Mouse (Mus musculus) hindbrain, embryonic 14.5 days (tissue): ENCODE results near the gene Atg4d. TPM values are rescaled to one million over a fixed set of nuclear protein-coding genes. Genes with fewer than 3 reads are reported as not detected.
"Not testable (repeated sequence)": the region's sequence is repeated elsewhere in the genome, so short reads cannot be mapped to it uniquely, and the experiment has no call there.

ENCODE experiments used
- ATAC-seq: fragments of 200-750 bp; cut with Nextera tagmentation; 2 replicates; pipeline ENCODE4 v1.8.0; 2017; ENCODE audit warnings: moderate number of reproducible peaks, mild to moderate bottlenecking, moderate TSS enrichment, moderate library complexity; ENCODE audit not compliant: low FRiP score
- DNase-seq: peaks from one replicate; pipeline ENCODE4 v3.0.0-alpha.2; 2015; ENCODE audit warnings: low spot score
- H3K27ac ChIP-seq: fragments of 300-500 bp; sonication (generic); 2 replicates; pipeline ENCODE4 v1.5.1; 2014; ENCODE audit warnings: mild to moderate bottlenecking, moderate library complexity
- H3K27me3 ChIP-seq: fragments of 300-500 bp; sonication (generic); 2 replicates; pipeline ENCODE4 v1.6.1; 2014; ENCODE audit warnings: mild to moderate bottlenecking, low read length, mixed read lengths; ENCODE audit not compliant: control insufficient read depth, insufficient read depth
- H3K36me3 ChIP-seq: fragments of 300-500 bp; sonication (generic); replicated peaks from 2 replicates; pipeline ENCODE4 v1.6.1; 2014; ENCODE audit not compliant: control insufficient read depth, insufficient read depth
- H3K4me1 ChIP-seq: fragments of 300-500 bp; sonication (generic); replicated peaks from 2 replicates; pipeline ENCODE4 v1.6.1; 2014; ENCODE audit warnings: antibody characterized with exemption, low read length, mixed read lengths; ENCODE audit not compliant: control insufficient read depth, insufficient read depth
- H3K4me2 ChIP-seq: fragments of 300-500 bp; sonication (generic); replicated peaks from 2 replicates; pipeline ENCODE4 v1.6.1; 2014; ENCODE audit warnings: mild to moderate bottlenecking, moderate library complexity
- H3K4me3 ChIP-seq: fragments of 300-500 bp; sonication (generic); replicated peaks from 2 replicates; pipeline ENCODE4 v1.5.1; 2014; ENCODE audit warnings: mild to moderate bottlenecking, low read length
- H3K9ac ChIP-seq: fragments of 300-500 bp; sonication (generic); 2 replicates; pipeline ENCODE4 v1.6.1; 2014
- H3K9me3 ChIP-seq: fragments of 300-500 bp; sonication (generic); 2 replicates; pipeline ENCODE4 v1.6.1; 2016; ENCODE audit warnings: low read length; ENCODE audit not compliant: control insufficient read depth
- WGBS: fragments of 180-500 bp; shearing (Covaris S2); extraction: QIAGEN DNeasy Blood & Tissue Kit; methylation state at CpG from one replicate; pipeline ENCODE4 v1.1.7; 2014; 5-methylcytosine and 5-hydroxymethylcytosine counted together
- polyA plus RNA-seq: library from polyadenylated mRNA; unstranded; fragments of >200 nt; fragmentation: Nextera tagmentation; extraction: Ambion mirVana; gene quantifications from 2 replicates; pipeline ENCODE4 v1.2.1, GENCODE M21; 2014

The Atg4d gene
- polyA plus RNA-seq, 1 experiment from 2014 or later = 38.1 TPM

DNA sequence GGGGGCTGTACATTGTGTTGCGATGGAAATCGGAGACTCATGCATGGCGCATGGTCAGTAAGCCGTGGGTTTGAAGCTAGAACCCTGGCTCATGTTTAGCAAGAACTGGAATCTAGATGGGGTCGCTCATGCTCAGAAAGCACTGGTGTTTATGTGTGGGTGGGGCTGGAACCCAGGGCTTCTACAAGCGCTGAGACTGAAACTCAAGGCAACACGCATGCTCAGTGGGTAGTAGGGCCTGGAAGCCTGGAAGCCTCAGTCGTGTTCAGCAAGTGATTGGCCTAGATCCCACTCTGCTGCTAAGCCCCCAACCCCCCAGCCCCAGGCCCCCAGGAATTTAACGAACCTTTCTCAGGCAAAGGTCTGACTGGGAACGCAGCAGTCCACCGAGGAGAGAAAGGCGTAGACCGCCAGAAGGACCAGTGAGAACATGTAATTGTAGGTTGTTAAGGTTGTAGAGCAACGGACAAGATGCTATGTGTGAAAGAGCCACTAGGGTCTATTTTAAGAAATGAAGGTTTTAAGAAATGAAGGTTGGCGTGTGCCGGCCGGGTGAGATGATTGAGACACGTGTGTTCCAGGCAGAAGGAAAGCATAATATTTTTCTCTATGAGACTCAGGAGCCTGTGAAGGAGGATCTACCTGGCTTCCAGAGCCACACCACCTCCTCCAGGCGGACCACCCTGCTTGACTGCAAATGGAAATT, 57.3 kb downstream of the Atg4d start:
- Histone ChIP-seq H3K27me3 (no peaks in the 10 kb centered on the region), H3K4me1 (peaks cover 20% of the 10 kb centered on the region), H3K4me2 (peak overlapping the region; percentile 93), H3K27ac (no peak overlapping the region), H3K36me3 (no peaks in the 10 kb centered on the region), H3K9ac (no peak overlapping the region), H3K4me3 (no peak overlapping the region; the same call in 1 of the 2 replicates), H3K9me3 (no peaks in the 10 kb centered on the region)
- no peak for ATAC-seq
- 85% methylated on average over 19 of the region's 19 CpGs for WGBS
- no peak for DNase-seq

DNA sequence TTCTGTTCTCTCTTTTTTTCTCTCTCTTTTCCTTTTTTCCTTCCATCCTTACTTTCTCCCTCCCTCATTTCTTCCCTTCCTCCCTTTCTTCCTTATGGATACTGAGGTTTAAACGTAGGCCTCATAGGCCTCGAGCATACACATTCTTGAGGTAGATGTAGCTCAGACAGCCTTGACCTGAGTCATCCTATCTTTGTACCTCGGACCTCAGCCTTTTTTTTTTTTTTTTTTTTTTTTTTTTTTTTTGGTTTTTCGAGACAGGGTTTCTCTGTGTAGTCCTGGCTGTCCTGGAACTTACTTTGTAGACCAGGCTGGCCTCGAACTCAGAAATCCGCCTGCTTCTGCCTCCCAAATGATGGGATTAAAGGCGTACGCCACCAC, 57.8 kb downstream of the Atg4d start:
- not testable (repeated sequence) for H3K9ac ChIP-seq, H3K27me3 ChIP-seq, DNase-seq, H3K27ac ChIP-seq, H3K36me3 ChIP-seq, H3K4me3 ChIP-seq, ATAC-seq, H3K9me3 ChIP-seq
- H3K4me1 ChIP-seq = peaks cover 20% of the 10 kb centered on the region
- H3K4me2 ChIP-seq = peak overlapping the region; percentile 93; the same call in 1 of the 2 replicates
- 93% methylated on average over 7 of the region's 8 CpGs for WGBS

DNA sequence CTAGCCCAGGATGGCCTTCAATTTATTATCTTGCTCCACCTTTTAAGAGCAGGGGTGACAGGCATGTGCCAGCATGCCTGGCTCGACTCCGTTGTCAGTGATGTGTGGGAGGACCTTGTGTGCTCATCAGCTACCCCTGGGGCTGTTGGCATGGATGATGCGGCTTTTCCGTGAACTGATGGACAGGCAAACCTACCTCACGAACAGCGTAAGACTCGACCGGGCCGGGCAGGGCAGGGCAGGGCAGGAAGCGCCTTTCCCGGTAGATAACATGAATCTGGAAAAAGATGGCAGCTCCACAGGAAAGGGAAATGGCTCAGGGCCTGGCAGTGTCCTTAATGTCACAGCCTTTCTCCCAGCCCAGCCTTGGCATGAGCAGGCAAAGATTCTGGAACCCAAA, 59.2 kb downstream of the Atg4d start:
- H3K36me3 ChIP-seq = no peaks in the 10 kb centered on the region
- peaks cover 20% of the 10 kb centered on the region for H3K4me1 ChIP-seq
- WGBS = 96% methylated on average over 11 of the region's 11 CpGs
- H3K4me3 ChIP-seq = no peak overlapping the region
- no peak overlapping the region for H3K9ac ChIP-seq
- no peak overlapping the region for H3K27ac ChIP-seq
- no peaks in the 10 kb centered on the region for H3K27me3 ChIP-seq
- ATAC-seq = no peak
- H3K9me3 ChIP-seq = no peaks in the 10 kb centered on the region
- H3K4me2 ChIP-seq = no peak overlapping the region
- DNase-seq = no peak

Other genes starting within 250 kb of the Atg4d start
- gene Icam1, start 249.3 kb upstream of the Atg4d start, polyA plus RNA-seq = 3.6 and 3.8 TPM in 2 replicates
- 0.31 TPM in 1 of 2 replicates, not detected in the other for gene Icam4, start 235.9 kb upstream of the Atg4d start, polyA plus RNA-seq
- gene Icam5, start 233.2 kb upstream of the Atg4d start, polyA plus RNA-seq = 1.6 and 1.9 TPM in 2 replicates
- gene Zglp1, start 198.2 kb upstream of the Atg4d start, polyA plus RNA-seq = 1.0 and 2.0 TPM in 2 replicates
- gene Gm49373, start 192.2 kb upstream of the Atg4d start, polyA plus RNA-seq = 1.2 and 2.4 TPM in 2 replicates
- 67.0 and 72.0 TPM in 2 replicates for gene Fdx1l, start 191.7 kb upstream of the Atg4d start, polyA plus RNA-seq
- 0.95 and 1.6 TPM in 2 replicates for gene Gm38431, start 173.3 kb upstream of the Atg4d start, polyA plus RNA-seq
- gene Raver1, start 173.3 kb upstream of the Atg4d start, polyA plus RNA-seq = 35.2 and 37.6 TPM in 2 replicates
- gene Tyk2, start 134.1 kb upstream of the Atg4d start, polyA plus RNA-seq = 7.3 and 8.4 TPM in 2 replicates
- gene Cdc37, start 115.3 kb upstream of the Atg4d start, polyA plus RNA-seq = 192 and 215 TPM in 2 replicates
- gene Pde4a, start 99.6 kb upstream of the Atg4d start, polyA plus RNA-seq = 28.8 and 35.5 TPM in 2 replicates
- 39.3 and 43.6 TPM in 2 replicates for gene Keap1, start 25.9 kb upstream of the Atg4d start, polyA plus RNA-seq
- 3.9 and 4.1 TPM in 2 replicates for gene S1pr5, start 16.9 kb upstream of the Atg4d start, polyA plus RNA-seq
- 11.2 and 15.6 TPM in 2 replicates for gene Kri1, start 22.7 kb downstream of the Atg4d start, polyA plus RNA-seq
- gene Cdkn2d, start 26.1 kb downstream of the Atg4d start, polyA plus RNA-seq = 107 and 112 TPM in 2 replicates
- gene Ap1m2, start 47.0 kb downstream of the Atg4d start, polyA plus RNA-seq = 1.8 and 2.2 TPM in 2 replicates
- 58.4 and 62.3 TPM in 2 replicates for gene Slc44a2, start 55.4 kb downstream of the Atg4d start, polyA plus RNA-seq
- gene Ilf3, start 102.6 kb downstream of the Atg4d start, polyA plus RNA-seq = 188 and 201 TPM in 2 replicates
- 39.3 and 39.7 TPM in 2 replicates for gene Qtrt1, start 146.5 kb downstream of the Atg4d start, polyA plus RNA-seq
- 58.3 and 60.7 TPM in 2 replicates for gene Dnm2, start 159.6 kb downstream of the Atg4d start, polyA plus RNA-seq
- 46.3 and 51.1 TPM in 2 replicates for gene Tmed1, start 245.0 kb downstream of the Atg4d start, polyA plus RNA-seq